Mouse (Mus musculus) left cerebral cortex, postnatal 36 days (tissue): ENCODE results near the gene St6galnac3. TPM values are rescaled to one million over a fixed set of nuclear protein-coding genes. Genes with fewer than 3 reads are reported as not detected.

Experiments
- DNase-seq, 2 experiments: peaks; one replicate each; pipeline ENCODE4 v3.0.0; 2021 to 2022; ENCODE audit warnings: low spot score in 2 of 2, mixed read lengths in 1 of 2
- intact Hi-C: fragments of 180-260 bp; cut with DNase I; formaldehyde crosslinking; loops from one replicate; pipeline ENCODE4 v1.15.1; 2025
- microRNA-seq: library from miRNA; unstranded; fragments of <30 nt; microRNA quantifications from one replicate; pipeline ENCODE4 v1.2.0, GENCODE M21; 2022
- total RNA-seq, 2 experiments: library from RNA; stranded (reverse); gene quantifications; 2 replicates each; pipeline ENCODE4 v1.2.3; 2021

St6galnac3 gene
- total RNA-seq, 2 experiments from 2014 or later = 16.9 to 20.2 TPM

GRCm38 (mm10) chr3:153173567-153173966 is 551.4 kb downstream of the St6galnac3 start:
- DNase-seq = no peak
- intact Hi-C loops = no loop called here

- intact Hi-C loops = no loop called here
- DNase-seq = no peak
Observed at GRCm38 (mm10) chr3:153170146-153170545, 554.8 kb downstream of the St6galnac3 start.

- intact Hi-C loops = no loop called here
- DNase-seq = no peak
Observed at GRCm38 (mm10) chr3:153169744-153170143, 555.2 kb downstream of the St6galnac3 start.

DNA sequence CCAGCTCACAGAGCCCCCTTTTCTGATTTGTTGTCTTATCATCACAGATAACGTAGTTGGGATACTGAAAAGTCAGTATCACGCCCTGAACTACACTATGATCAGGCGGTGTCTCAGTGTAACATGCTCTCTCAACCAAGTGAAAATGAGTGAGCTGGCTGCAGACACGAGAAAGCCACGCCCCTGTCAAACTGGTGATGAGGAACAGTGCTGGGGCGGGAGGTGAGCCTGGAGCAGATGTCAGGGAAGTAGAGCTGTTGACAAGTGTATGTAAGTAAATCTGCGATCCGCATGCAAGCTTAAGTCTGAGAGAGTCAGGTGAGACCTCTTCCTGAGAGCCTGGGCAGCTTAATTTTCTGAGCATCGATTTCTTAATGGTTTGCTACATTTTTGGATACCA is 563.3 kb downstream of the St6galnac3 start:
- DNase-seq = no peak
- intact Hi-C loops = no loop called here

DNA sequence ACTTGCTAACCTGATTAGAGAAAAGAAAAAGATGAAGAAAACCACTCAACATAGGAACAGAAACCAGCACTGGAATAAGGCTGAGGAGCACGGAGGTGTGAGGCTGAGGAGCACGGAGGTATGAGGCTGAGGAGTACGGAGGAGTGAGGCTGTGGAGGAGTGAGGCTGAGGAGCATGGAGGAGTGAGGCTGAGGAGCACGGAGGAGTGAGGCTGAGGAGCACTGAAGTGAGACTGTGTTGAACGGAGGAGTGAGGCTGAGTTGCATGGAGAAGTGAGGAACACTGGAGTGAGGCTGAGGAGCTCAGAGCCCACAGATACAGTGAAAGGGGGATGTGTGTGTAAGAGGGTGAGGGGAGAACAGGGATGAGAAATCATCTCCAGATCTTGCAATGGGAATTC is 564.3 kb downstream of the St6galnac3 start:
- DNase-seq = no peak
- intact Hi-C loops = no loop called here

DNA sequence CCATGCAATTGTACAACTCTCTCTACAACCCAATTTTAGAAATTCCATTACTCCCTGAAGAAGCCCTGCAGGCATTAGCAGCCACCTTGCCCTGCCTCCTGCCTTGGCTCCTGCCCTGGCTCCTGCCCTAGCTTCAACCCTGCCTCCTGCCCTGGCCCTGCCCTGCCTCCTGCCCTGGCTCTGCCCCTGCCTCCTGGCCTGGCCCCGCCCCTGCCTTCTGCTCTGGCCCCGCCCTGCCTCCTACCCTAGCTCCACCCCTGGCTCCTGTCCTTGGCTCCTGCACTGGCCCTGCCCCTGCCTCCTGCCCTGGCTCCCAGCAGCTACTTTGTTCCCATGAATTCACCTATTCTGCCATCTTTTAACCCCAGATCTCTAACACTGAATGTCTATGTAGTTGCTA is 576.1 kb downstream of the St6galnac3 start:
- intact Hi-C loops = no loop called here
- no peak for DNase-seq

Small RNAs within 50 kb of the gene (microRNA-seq; reads per million reads assigned to microRNA genes)
- not detected for gene Gm27405

Other genes starting within 250 kb of the St6galnac3 start
- gene Asb17, start 119.0 kb upstream of the St6galnac3 start, total RNA-seq = not detected
- under 1 TPM; 0.12 to 0.48 TPM for gene Msh4, start 181.0 kb upstream of the St6galnac3 start, total RNA-seq
- 10 to 100 TPM; 59.9 to 61.2 TPM for gene Rabggtb, start 187.8 kb upstream of the St6galnac3 start, total RNA-seq
- gene Acadm, start 219.5 kb upstream of the St6galnac3 start, total RNA-seq = 10 to 100 TPM; 36.4 to 41.6 TPM
- 1 to 10 TPM; 8.2 to 9.6 TPM for gene Slc44a5, start 248.3 kb upstream of the St6galnac3 start, total RNA-seq